Mouse (Mus musculus) embryonic fibroblast, embryonic 13.5 days (primary cell): ENCODE results near the gene Mtmr3.

Experiments used
- CTCF ChIP-seq: IDR thresholded peaks from 2 replicates; pipeline ENCODE4 v1.5.1; 2011; ENCODE audit warnings: mild to moderate bottlenecking, control low read depth, low read length, moderate library complexity, borderline replicate concordance; ENCODE audit not compliant: insufficient read depth
- POLR2A ChIP-seq: IDR thresholded peaks from 2 replicates; pipeline ENCODE4 v1.6.1; 2011; ENCODE audit warnings: low read depth, mild to moderate bottlenecking, control low read depth, low read length, moderate library complexity

DNA sequence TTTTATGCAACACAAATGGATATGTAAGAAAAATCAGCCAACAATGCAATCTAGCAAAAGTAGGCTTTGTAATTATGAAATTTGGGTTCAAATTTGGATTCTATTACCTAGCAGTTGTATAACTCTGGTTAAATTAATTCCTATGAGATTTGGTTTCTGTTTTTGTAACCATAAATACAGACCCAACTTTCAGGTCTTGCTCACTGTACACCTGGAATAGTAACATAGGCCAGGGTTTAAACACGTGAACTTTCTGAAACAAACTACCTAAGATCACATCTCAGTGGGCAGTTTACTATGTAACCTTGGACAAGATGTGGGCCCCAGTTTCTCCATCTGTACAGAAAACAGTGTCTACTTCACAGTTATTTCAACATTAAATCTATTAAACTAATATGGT lies 157.3 kb downstream of the Mtmr3 start:
- TF ChIP-seq POLR2A (no peak), CTCF (no peak)
